Mouse (Mus musculus): ENCODE data around the gene Ppa2. TPM values are rescaled to one million over a fixed set of nuclear protein-coding genes. Genes with fewer than 3 reads are reported as not detected.

Ppa2 gene
- total RNA-seq, 2 experiments from 2014 or later = 43.7 to 59.7 TPM

DNA sequence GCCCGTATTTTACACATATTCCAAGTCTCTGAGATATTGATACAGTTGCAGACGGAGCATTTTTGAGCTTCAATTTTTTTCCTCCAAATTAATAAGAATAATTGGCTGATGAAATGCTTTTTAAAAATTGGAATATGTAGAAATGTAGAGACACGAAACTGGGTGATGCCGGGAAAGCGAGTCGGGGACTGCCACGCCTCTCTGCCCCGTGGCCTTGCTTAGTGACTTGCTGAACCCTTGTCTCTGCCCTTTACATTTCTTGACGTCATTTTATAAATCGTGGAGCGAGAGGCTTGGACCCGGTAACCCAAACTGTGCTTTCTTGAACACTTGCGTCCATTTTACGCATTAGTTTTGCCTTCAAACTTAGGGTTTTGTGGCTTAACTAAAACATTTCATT lies 5.1 kb downstream of the Ppa2 start:
- Histone ChIP-seq H3K27ac (no peak overlapping the region), H3K4me3 (no peak overlapping the region)
- intact Hi-C loops (cut with DNase I) = loop anchor here (10.0 kb wide), 2 partner anchors 360 to 1320 kb away; no protein-coding TSS in a partner anchor
- no peak for DNase-seq
- no peak for TF ChIP-seq CTCF (IDR thresholded peaks at IDR 0.05)

DNA sequence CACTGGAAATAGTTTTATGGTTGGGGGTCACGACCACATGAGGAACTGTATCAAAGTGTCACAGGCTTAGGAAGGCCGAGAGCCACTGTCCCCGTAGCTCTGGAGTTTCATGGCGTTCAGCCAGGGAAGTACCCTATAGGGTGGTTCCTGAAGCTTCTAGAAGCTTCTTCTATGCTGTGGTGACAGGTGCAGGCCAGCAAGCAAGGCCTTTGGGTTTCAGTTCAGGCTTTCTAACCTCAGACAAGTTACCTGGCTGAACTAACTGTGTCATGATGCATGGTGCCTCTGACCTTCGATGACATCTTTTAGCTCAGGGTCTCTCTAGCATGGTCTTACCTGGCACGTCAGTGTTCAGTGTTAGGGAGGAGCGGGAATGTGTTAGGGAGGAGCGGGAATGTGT lies 5.7 kb downstream of the Ppa2 start:
- DNase-seq = no peak
- no peak overlapping the region for H3K4me3 ChIP-seq
- intact Hi-C loops (cut with DNase I) = loop anchor here (10.0 kb wide), 2 partner anchors 359 to 1319 kb away; no protein-coding TSS in a partner anchor
- no peak for TF ChIP-seq CTCF (IDR thresholded peaks at IDR 0.05)
- no peak overlapping the region for H3K27ac ChIP-seq

DNA sequence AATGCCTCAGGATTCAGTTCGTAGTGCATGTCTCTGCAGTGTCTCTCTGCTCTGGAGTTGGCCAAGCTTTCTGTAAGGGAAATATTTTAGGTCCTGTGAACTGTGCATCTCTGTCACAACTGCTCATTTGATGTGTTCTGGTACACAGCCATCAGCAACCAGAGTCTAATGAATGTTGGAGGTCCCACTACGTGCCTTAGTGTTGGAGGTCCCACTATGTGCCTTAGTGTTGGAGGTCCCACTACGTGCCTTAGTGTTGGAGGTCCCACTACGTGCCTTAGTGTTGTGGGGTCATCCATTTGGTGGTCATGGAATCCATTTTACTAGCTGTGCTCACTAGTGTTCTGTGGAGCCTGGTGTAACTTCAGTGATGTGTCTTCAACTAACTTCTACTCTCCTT lies 7.9 kb downstream of the Ppa2 start:
- H3K27ac ChIP-seq = no peak overlapping the region
- no peak overlapping the region for H3K4me3 ChIP-seq
- DNase-seq = no peak
- no peak for TF ChIP-seq CTCF (IDR thresholded peaks at IDR 0.05)
- intact Hi-C loops (cut with DNase I) = loop anchor here (10.0 kb wide), 2 partner anchors 357 to 1317 kb away; no protein-coding TSS in a partner anchor

DNA sequence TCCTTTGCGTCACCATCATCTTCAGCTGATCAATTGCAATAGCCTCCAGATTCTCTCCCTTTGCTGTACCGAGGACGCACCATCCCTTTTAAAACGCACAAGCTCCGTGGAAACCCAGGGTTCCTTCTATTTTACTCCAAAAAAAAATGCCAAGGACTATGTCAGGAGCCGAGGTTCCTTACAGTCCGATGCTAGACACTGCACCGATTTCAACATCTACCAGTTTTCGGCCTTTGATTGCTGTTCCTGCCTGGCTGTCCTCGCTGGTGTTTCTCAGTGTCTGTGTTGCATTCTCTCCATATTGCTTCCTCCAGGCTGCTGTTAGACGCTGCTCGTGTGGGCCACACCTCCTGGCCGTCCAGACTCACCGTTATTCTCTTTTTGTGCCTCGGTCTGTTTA lies 8.7 kb downstream of the Ppa2 start:
- no peak overlapping the region for H3K27ac ChIP-seq
- no peak for DNase-seq
- no peak for TF ChIP-seq CTCF (IDR thresholded peaks at IDR 0.05)
- no peak overlapping the region for H3K4me3 ChIP-seq
- intact Hi-C loops (cut with DNase I) = loop anchor here (10.0 kb wide), 2 partner anchors 356 to 1316 kb away; no protein-coding TSS in a partner anchor

DNA sequence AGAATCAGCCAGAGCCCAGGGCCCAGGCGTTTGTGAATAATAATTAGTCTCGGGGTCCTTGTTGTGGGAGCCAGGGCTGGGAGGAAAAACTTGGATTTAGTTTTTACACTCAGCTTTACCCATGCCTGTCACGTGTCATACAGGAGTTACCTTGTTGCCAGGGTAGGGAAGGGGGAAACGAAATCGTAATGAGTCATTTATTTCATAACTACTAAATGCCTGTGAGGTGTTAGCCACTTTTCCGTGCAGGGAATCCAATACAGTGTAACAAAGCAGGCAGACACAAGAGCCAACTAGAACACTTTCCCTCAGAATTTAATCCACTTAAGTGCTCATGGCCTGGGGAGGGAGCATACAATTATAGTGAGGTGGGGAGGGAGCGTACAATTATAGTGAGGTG lies 9.9 kb downstream of the Ppa2 start:
- TF ChIP-seq CTCF (IDR thresholded peaks at IDR 0.05) = no peak
- intact Hi-C loops (cut with DNase I) = loop anchor here (10.0 kb wide), 2 partner anchors 355 to 1315 kb away; no protein-coding TSS in a partner anchor

DNA sequence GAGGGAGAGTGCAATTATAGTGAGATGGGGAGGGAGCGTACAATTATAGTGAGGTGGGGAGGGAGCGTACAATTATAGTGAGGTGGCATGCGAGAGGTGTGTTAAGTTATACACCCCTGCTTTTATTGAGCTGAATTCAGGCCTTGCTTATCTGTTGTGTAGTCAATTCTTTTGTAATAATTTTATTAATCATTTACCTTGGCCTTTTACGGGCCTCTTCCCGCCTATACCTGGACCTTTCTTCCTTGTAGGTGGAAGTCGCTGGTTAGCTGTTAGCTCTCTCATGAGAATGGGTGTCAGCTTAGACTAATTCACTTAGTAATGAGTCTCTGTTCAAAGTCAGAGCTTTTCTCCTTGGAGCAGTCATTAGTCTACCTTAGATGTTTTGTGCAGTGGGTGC lies 10.4 kb downstream of the Ppa2 start:
- TF ChIP-seq CTCF (IDR thresholded peaks at IDR 0.05) = no peak
- Histone ChIP-seq H3K4me3 (no peak overlapping the region), H3K27ac (no peak overlapping the region)
- intact Hi-C loops (cut with DNase I) = no loop called here
- DNase-seq = no peak

More for the DNA sequence above, 9.9 kb downstream of the Ppa2 start:
- H3K27ac ChIP-seq = no peak overlapping the region
- DNase-seq = no peak
- H3K4me3 ChIP-seq = no peak overlapping the region

DNA sequence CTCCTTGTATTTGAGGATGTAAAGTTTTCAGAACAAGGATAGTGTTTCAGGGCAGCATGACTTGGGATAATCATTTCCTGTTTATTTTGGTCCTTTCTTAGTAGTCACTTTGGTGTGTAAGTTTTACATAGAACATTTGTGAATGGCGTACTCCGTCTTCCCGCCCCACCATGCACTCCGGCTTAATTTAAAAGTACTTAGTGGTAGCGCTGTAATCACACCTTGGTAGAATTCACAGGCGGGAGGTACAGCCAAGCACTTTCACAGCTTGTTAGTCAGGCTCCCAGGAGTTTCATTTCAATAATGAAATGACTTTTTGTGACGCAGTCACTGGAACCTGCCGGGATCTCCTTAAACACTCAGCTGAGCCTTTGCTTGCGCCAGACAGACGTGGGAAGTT lies 12.0 kb downstream of the Ppa2 start:
- intact Hi-C loops (cut with DNase I) = no loop called here
- Histone ChIP-seq H3K4me3 (no peak overlapping the region), H3K27ac (no peak overlapping the region)
- DNase-seq = no peak
- no peak for TF ChIP-seq CTCF (IDR thresholded peaks at IDR 0.05)

DNA sequence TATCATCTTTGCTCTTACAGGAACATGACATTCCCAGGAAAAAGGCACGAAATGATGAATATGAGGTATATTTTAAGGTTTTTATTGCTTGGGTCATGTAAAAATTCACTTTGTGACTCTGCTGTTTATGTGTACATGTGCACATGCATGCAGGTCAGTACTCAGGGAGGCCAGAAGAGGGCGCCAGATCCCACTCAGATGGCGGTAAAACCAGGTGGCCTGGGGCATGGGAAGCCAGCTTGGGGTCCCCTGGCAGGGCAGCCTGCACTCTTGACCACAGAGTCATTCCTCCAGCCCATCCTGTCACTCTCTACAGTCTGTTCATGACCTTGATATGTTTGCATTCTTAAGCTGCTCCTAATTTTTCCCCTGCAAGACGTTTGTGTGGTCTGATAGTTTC lies 12.6 kb downstream of the Ppa2 start:
- Histone ChIP-seq H3K4me3 (no peak overlapping the region), H3K27ac (no peak overlapping the region)
- no peak for DNase-seq
- intact Hi-C loops (cut with DNase I) = no loop called here
- peak; percentile 50 for TF ChIP-seq CTCF (IDR thresholded peaks at IDR 0.05)

DNA sequence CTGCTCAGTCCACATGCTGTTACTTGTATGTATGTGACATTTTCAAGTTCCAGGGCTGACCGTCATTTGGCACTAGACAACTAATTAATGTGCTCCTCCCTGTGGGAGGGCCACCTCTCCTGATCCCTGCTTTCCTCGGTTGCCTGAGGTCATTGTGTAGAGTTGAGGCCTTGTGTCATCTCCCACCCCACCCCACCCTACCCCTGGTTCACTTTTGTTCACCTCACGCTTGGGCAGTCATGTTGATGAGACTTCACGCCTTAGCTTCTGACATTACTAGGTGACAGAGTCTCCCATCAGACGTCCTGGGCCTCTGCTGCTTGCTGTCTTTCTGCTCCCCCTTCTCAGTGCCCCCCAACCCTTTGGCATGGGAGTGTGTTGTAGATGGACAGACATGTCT lies 15.2 kb downstream of the Ppa2 start:
- intact Hi-C loops (cut with DNase I) = no loop called here
- H3K27ac ChIP-seq = no peak overlapping the region

DNA sequence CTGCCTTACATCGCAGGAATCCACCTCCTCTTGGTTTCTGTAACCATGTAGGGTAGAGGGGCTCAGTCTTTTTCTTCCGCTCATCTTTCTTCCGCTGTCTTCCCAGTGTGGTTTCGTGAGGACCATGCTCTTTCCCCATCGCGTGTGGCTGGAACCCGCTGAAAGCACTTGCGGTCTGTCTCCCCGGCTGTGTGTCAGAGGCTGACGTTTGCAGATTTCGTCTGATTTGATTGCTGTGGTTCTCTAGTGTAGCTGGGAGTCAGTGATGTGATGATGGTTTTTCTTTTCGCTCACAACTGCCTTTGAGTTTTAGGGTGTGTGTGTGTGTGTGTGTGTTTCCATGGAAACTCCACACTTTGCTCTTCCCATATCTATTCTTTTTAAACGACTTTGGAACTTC lies 18.6 kb downstream of the Ppa2 start:
- DNase-seq = no peak
- intact Hi-C loops (cut with DNase I) = no loop called here

More for the DNA sequence above, 15.2 kb downstream of the Ppa2 start:
- TF ChIP-seq CTCF (IDR thresholded peaks at IDR 0.05) = no peak
- no peak overlapping the region for H3K4me3 ChIP-seq
- DNase-seq = no peak

DNA sequence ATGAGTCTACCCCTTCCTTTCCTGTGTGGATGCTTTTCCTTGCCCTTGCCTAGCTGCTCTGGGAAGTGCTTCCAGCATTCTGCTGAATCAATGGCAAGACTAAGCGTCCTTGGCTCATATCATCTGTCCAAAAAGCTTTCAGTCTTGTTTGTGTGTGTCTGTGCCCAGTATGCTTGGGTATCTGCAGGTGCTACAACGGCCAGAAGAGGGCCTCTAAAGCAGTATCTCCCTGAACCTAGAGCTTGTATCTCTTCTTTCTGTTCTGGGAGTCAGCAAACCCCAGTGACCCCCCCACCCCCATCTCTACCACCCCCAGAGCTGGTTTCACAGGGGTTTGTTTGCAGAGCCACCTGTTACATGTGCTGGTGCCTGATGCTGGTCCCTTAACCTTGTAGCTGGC lies 19.5 kb downstream of the Ppa2 start:
- DNase-seq = no peak
- Histone ChIP-seq H3K27ac (no peak overlapping the region), H3K4me3 (no peak overlapping the region)
- TF ChIP-seq CTCF (IDR thresholded peaks at IDR 0.05) = 0 out of 2 replicates have a peak, but pooled peaks have one; percentile 6
- intact Hi-C loops (cut with DNase I) = no loop called here

More for the DNA sequence above, 18.6 kb downstream of the Ppa2 start:
- no peak overlapping the region for H3K27ac ChIP-seq
- no peak for TF ChIP-seq CTCF (IDR thresholded peaks at IDR 0.05)
- H3K4me3 ChIP-seq = no peak overlapping the region

DNA sequence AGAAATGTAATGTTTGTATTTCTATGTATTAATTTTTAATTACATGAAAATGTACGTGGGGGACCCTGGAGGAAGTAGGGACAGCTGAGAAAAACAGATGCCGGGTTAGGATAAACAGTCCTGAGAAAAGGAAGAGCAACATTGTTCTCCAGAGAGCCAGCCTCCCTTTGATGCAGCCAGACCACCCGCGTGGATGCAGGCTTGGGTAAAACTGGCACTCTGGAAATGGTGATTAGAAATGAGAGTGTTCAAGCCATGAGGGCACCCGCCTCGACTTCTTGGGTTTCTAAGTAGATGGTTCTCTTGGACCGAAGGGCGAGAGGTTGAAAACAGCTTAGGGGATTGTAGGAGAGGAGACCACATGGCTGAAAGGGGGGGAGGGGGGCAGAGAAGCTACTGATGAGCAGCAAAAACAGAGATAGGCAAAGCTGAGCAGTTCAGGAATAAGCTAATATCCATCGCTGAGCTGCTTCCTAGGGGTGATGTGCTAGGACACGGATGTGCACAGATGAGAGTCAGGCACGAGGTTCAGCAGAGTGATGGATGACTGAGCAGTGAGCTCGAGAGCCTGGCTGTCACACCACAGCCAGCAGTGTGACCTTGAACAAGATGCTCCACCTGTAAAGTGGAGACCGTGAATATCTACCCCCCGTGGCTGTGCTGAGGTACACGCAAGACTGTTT lies 21.4 kb downstream of the Ppa2 start:
- no peak overlapping the region for H3K27ac ChIP-seq
- no peak for TF ChIP-seq CTCF (IDR thresholded peaks at IDR 0.05)
- intact Hi-C loops (cut with DNase I) = no loop called here
- no peak for DNase-seq
- H3K4me3 ChIP-seq = no peak overlapping the region

DNA sequence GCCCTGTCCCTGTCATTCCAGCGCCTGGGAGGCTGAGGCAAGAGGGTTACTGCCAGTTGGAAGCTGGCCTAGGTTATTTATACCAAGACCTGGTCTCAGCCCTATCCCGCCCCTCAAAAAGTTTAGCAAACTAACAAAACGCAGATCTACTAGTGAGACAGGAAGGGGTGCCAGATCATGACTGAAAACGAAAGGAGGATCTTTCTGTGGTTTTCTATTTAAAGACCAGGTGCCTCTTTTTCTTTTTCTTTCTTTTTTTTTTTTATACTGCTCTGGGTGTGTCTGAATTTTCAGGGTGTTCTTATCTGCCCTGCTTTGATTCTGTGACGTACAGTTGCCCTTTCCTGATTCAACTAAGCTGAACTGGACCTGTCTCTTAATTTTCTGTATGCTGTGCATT lies 22.4 kb downstream of the Ppa2 start:
- Histone ChIP-seq H3K27ac (no peak overlapping the region), H3K4me3 (no peak overlapping the region)
- intact Hi-C loops (cut with DNase I) = no loop called here
- no peak for TF ChIP-seq CTCF (IDR thresholded peaks at IDR 0.05)
- DNase-seq = no peak
